Mouse (Mus musculus) MEL-GATA-1-ER (cell line): ENCODE data around the gene Krt80.

Experiments used
- DNase-seq: peaks from one replicate; pipeline ENCODE4 v3.0.0-alpha.2; 2012; ENCODE audit warnings: low read depth; ENCODE audit errors: extremely low read depth

Krt80 gene

GRCm38 (mm10) chr15:101370101-101370911 lies at the start of gene Krt80:
TSS of gene Krt80 (minus strand) at chr15:101370162.
- no peak for DNase-seq

DNA sequence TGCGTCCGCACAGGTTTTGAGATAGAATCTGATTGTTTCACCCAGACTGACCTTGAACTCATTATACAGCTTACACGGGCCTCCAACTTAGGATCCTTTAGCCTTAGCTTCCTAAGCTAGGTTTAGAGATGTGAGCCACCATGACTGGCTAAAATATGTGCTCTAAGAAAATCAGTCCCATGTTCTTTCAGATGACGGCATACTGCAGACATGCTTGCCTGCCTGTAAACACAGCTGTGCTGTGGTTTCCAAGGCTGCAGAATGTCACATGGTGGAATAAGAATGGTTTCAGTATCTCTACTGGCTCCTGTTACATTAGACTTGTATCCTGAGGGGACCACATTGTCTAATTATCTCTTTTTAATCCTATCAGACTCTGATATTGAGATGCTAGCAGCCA lies 49.0 kb upstream of the Krt80 start:
- no peak for DNase-seq

- no peak for DNase-seq
Measured at GRCm38 (mm10) chr15:101414807-101415565, 45.0 kb upstream of the Krt80 start.

DNA sequence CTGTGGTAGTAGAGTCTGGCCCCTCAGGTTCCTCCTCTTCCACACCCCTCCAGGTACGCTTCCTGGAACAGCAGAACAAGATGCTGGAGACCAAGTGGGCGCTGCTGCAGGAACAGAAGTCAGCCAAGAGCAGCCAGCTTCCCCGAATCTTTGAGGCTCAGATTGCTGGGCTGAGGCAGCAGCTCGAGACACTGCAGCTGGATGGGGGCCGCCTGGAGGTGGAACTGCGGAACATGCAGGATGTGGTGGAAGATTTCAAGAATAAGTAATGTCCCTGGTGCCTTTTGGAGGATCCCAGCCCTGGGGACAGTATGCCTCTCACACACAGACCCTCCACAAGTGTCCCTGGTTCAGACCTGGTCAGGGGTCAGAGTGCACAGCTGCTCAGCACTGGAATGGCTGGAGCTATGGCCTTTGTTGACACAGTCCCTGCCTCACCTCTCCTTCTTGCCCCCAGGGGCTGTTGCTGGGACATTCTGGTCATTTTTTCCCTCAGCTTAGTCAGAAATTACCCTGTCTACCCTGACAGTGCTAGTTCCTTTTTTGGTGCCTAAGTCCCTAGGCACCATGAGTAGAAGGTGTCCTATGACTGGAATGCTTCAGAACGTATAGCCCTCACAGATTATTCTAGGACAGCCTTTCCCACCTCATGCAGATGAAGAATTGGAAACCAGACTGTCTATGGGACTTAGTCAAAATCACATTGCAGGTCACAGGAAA lies 44.1 kb upstream of the Krt80 start:
- DNase-seq, result no peak

DNA sequence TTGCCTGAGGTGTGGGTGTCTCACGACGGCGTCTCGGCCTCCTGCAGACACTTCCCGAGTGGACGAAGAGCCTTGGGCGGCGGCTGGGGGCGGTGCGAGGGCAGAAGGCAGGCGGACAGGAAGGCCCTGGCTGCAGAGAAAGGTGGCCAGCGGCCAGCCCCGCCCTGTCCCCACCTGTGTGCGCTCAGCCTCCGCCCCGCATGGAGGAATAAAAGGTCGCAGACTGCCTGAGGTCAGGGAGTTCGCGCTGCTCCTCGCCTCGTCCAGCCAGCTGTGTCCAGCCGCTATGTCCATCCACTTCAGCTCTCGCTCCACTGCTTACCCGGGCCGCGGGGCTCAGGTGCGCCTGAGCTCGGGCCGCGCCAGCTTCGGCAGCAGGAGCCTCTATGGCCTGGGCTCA lies 42.2 kb upstream of the Krt80 start:
- DNase-seq, result no peak

- no peak for DNase-seq
Measured at GRCm38 (mm10) chr15:101410775-101411174, 40.8 kb upstream of the Krt80 start, which contains the start of gene Krt7. TSS of gene Krt7 (plus strand) at chr15:101411043.

- DNase-seq, result no peak
Measured at GRCm38 (mm10) chr15:101398269-101398668, 28.3 kb upstream of the Krt80 start.

GRCm38 (mm10) chr15:101397683-101398082 lies 27.7 kb upstream of the Krt80 start:
- DNase-seq, result no peak

DNA sequence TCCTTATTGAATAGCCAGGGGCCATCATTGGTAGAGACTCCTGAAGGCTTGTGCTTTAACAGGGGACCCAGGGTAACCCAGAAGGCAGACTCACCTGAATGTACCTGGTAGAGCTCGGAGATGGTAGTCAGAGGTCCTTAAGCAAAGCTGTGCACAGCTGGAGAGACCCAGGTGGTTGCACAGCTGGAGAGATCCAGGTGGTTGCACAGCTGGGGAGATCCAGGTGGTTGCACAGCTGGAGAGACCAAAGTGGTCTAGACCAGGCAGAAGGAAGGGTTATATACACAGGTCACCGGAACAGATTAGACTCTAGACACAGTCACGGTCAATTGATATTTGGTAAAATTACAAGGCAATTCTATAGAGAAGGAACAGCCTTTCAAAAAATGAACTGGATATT lies 27.0 kb upstream of the Krt80 start:
- DNase-seq, result no peak

- no peak for DNase-seq
Measured at GRCm38 (mm10) chr15:101396466-101396865, 26.5 kb upstream of the Krt80 start.

GRCm38 (mm10) chr15:101394908-101395307 lies 24.9 kb upstream of the Krt80 start:
- DNase-seq, result no peak

- no peak for DNase-seq
Measured at GRCm38 (mm10) chr15:101392251-101392650, 22.3 kb upstream of the Krt80 start.

DNA sequence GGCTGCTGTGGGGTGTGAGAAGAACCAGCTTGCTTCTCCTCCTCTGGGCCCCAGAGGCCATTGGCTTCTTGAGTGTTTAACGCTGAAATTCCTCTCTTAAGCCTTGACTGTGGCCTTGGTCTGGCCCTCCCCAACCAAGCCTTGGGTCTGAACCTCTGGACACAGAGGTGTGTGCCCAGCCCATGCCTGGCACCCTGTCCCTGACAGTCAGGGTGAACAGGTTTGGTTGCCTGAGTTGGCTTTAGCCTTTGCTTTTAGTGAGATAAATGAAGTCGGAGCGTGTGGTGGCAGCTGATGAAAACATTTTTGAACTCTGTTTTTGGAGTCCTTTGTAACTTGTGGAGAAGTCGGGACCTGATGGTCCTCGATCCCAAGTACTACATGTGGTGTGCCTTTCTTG lies 20.2 kb upstream of the Krt80 start:
- DNase-seq, result no peak

DNA sequence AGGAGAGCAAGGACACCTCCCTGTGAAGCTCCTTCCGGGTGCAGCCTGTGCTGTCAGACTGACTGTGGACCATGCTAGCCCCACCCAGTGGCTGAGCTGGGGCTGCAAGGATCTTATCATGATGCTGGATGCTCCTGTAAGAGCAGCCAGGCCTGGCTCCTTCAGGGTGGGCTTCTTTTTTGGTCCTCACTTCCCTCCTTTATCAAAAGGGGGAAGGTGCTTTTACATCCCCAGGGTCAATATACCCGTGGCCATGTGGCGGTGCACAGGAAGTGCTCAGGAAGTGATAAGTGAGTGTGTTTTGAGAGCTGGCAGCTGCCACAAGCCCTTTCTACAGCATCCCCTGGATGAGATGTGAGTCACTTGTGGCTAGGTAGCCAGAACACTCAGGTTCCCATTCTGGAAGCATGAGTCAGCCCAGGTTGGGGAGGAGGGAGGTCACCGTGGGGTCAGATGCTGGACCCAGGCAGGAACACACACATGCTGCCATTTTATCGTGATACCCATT lies 18.1 kb upstream of the Krt80 start:
- peak; percentile 59 for DNase-seq

DNA sequence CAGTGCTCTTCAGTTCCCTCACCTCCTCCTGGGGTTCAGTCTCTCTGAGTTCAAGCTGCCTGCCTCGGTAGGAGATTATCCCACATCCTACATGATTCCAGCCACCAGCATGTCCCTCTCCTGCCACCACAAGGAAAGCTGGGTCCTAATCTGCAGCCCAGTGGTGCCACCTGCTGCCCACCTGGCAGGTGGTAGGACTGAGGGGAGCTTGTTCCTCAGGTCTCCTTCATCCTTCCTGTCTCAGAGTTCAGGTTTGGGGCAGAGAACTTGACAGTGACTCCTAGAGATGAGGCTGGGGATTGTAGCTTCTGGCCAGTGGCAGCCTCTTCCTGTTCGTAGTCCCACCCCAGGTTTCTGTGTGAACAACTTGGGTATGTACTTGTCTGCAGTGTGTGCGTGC lies 17.2 kb upstream of the Krt80 start:
- no peak for DNase-seq

- no peak for DNase-seq
Measured at GRCm38 (mm10) chr15:101385064-101385463, 15.1 kb upstream of the Krt80 start.

- DNase-seq, result no peak
Measured at GRCm38 (mm10) chr15:101384610-101385009, 14.6 kb upstream of the Krt80 start.

- DNase-seq, result no peak
Measured at GRCm38 (mm10) chr15:101382811-101383210, 12.8 kb upstream of the Krt80 start.

GRCm38 (mm10) chr15:101381758-101382157 lies 11.8 kb upstream of the Krt80 start:
- DNase-seq, result no peak

DNA sequence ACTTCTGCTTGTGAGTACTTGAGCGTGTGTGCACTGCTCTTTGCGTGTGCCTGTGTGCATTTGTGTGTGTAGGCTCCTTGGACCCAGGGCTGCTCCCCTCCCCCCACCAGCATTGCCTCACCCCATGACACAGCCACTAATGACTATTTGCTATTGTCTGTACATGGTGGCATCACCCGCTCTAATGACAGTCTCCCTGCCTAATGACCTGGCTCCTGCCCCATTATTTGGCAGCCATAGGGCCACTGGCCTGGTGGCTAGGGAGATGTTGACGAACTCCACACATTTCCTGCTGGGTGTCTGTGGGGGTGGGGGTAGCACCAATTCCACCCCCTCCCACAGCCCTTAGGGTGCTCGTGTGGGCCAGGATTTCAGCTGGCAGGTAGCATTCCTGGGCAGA lies 8.7 kb upstream of the Krt80 start:
- DNase-seq, result no peak

- no peak for DNase-seq
Measured at GRCm38 (mm10) chr15:101376776-101377061, 6.8 kb upstream of the Krt80 start.
